Mouse (Mus musculus) hindlimb bud, embryonic 11.5 days (tissue): ENCODE measurements at regions not wholly inside any gene's neighbourhood (a gene's known extent, or its start where the extent isn't known, plus 50 kb on each side); places are given as distances from the start of the nearest gene placed in this dataset.

Experiments used
- DNase-seq: peaks from one replicate; pipeline ENCODE4 v3.0.0-alpha.2; 2012; ENCODE audit warnings: low read depth, low spot score; ENCODE audit errors: extremely low spot score

GRCm38 (mm10) chr5:18080761-18081160 is 118.4 kb downstream of the Gnat3 start:
- DNase-seq, result no peak

DNA sequence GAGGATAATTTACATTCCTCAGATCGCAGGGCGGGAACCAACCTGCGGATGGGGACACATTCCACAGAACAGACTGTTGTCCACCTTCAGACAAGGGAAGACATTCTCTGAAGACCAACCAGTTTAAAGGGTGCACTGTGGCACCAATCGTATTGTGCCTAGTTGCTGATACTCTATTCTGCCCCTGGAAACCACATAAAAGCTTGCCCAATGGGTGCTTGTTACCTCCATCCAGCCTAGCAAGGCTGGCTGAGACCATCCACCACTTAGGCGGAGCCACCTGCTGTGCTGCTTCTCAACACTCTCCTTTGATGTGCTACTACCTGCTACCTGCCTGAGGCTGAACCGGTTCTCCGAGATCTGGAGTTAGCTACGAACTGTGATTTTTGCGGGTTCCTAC is 119.9 kb downstream of the Gnat3 start:
- no peak for DNase-seq

- DNase-seq, result no peak
These were observed 121.4 kb downstream of the Gnat3 start for GRCm38 (mm10) chr5:18083789-18084188.

DNA sequence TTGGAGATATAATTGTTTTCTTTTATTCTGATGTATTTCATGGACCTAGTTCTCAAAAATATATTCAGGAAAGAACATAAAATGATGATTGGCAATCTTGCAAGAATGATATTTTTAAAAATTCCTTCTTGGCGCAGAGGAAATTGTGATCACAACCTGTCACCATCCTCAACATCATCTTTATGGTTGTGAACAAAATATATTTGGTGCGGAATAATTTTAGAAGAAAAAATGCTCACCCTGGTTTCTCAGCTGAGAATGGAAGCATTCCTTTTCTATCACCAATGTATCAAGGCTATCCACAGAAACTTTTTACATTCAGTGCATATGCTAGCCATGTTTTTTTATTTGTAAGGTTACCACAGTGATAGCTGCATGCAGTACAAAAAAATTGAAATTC is 123.1 kb downstream of the Gnat3 start:
- no peak for DNase-seq

GRCm38 (mm10) chr5:18087919-18088445 is 125.6 kb downstream of the Gnat3 start:
- DNase-seq, result peak; percentile 76

GRCm38 (mm10) chr5:18089956-18090355 is 127.6 kb downstream of the Gnat3 start:
- no peak for DNase-seq

- no peak for DNase-seq
These were observed 152.7 kb downstream of the Gnat3 start for GRCm38 (mm10) chr5:18114905-18115689.

DNA sequence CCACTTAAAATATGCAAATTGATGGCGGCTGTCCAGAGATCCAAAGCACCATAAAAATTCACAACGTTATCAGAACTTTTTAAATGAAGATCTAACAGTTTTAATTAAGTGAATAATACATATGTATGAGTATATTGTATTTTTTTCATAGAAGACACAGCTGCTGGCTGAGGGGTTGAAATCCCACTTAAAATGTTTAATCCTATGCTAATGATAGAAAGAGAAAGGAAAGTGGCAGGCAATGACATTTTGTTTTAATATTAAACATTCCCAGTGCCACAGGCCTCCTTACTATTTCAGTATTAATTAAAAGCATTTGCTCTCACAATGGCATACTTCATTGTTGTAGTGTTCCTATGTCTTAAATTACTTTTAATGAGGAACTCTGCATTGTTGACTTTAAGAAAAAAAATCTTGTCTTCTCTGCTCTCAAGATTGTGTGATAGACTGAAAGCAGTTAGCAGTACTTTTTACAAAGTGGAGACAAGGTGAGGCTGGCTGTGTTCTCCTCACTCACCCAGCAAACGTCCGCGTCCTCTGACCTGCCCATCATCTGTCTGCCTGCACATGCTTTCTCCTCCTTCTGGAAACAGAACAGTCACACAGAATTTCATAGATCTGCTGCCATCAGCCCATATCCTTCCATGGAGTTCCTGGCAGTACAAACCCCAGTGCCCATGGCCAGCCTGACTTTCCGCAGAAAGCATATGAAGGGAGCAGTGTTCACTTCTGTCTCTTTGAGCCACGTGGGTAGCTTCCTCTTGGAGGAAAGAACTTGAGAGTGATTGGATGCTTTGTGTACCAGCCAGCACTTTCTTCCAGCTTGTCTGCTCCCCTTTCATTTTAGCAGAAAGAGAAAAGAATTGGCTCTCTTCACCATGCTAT is 173.7 kb downstream of the Gnat3 start:
- no peak for DNase-seq

GRCm38 (mm10) chr5:18137450-18138061 is 175.2 kb downstream of the Gnat3 start:
- no peak for DNase-seq

DNA sequence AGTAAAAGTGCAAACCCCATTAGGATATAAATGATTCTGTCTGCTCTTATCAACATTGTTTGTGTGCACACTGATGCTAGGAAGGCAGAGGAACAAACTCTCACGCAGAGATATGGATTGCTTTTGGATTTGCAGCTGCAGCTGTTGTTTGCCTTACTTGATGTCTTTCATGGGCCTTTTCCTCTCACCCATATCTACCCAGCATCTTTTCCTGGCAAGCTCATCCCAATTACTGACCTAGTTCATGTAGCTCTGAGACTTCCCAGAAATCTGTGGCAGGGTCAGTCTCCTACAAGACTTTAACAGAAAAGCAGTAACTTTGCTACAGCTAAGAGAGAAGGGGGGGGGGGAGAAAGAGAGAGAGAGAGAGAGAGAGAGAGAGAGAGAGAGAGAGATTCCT is 189.9 kb downstream of the Gnat3 start:
- no peak for DNase-seq

DNA sequence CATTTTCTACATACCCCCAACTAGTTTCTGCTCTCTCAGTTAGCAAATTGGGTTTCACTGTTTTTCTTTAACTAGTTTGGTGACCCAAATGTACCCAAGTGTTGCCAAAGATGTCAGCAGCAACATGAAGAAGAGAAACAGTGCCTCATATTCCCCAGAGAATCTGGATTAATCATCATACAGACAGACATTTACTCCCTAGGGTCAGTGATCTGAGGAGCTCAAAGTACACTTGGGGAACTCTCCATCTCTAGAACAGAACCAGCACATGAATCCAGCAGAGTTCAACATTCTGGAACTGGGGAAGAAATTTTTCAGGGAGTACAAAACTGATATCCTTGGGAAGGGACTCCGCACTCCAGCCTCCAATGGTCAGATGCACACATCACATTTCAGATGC is 191.4 kb downstream of the Gnat3 start:
- DNase-seq, result no peak

DNA sequence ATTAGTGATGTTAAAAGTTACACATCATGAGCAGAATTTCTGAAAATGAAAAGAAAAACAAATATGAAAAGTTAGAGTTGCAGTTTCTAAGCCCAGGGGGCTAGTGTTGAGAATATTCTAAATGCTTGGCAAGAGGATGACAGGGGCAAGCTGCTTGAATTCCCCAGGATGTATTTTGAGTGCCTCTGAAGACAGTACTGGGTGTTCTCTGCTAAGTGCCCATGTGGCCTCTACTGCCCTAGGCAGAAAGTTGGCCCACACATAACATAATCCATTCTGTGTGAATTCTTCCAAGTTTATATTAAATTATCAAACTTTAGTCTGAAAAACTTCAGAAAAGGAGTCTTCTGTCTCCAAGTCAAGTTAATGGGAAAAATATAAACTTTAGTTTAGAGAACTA is 196.6 kb downstream of the Gnai1 start:
- DNase-seq, result no peak

GRCm38 (mm10) chr5:18177810-18178209 is 182.3 kb downstream of the Gnai1 start:
- DNase-seq, result no peak

GRCm38 (mm10) chr5:18211395-18212057 is 148.6 kb downstream of the Gnai1 start:
- DNase-seq, result no peak
